Mouse (Mus musculus): ENCODE results near the gene F5.

GRCm38 (mm10) chr1:164248465-164249331 is 97.1 kb downstream of the F5 start, which contains the start of gene Slc19a2:
- TF ChIP-seq CTCF (IDR thresholded peaks at IDR 0.05; ENCODE audit: low read depth, low read length), result no peak
- no peak; the same call in 1 of the 2 replicates for TF ChIP-seq POLR2A (IDR thresholded peaks at IDR 0.05; ENCODE audit: borderline replicate concordance, low read depth, low read length)
